Mouse (Mus musculus) CH12.LX (cell line): ENCODE measurements around the gene Glycam1. TPM values are rescaled to one million over a fixed set of nuclear protein-coding genes. Genes with fewer than 3 reads are reported as not detected.

Source experiments
- DNase-seq: peaks from one replicate; pipeline ENCODE4 v3.0.0-alpha.2; 2013; ENCODE audit errors: extremely low read depth
- H3K27ac ChIP-seq: 2 replicates; pipeline ENCODE4 v1.5.1; 2012; ENCODE audit warnings: low read depth, mild to moderate bottlenecking, control low read depth, moderate library complexity; ENCODE audit not compliant: insufficient read depth
- H3K27me3 ChIP-seq: replicated peaks from 2 replicates; pipeline ENCODE3; 2012; ENCODE audit warnings: inconsistent platforms
- H3K36me3 ChIP-seq, 2 experiments: replicated peaks in 1 of 2; 2 replicates each; pipeline versions ENCODE3 to v1.6.1; 2012; ENCODE audit warnings: inconsistent platforms in 1 of 2, low read length in 1 of 2, mild to moderate bottlenecking in 1 of 2, mixed read lengths in 1 of 2, moderate library complexity in 1 of 2; ENCODE audit not compliant: control insufficient read depth in 1 of 2, insufficient read depth in 1 of 2
- H3K4me1 ChIP-seq, 2 experiments: 2 replicates each; pipeline ENCODE4 v1.6.1; 2012; ENCODE audit warnings: inconsistent platforms in 1 of 2, moderate library complexity in 1 of 2; ENCODE audit not compliant: insufficient read depth in 2 of 2, control insufficient read depth in 1 of 2
- H3K4me2 ChIP-seq: 2 replicates; pipeline ENCODE4 v1.6.1; 2012; ENCODE audit warnings: low read depth, mild to moderate bottlenecking, control low read depth; ENCODE audit not compliant: poor library complexity, insufficient read depth, severe bottlenecking
- H3K4me3 ChIP-seq, 3 experiments: fragments of 150-350 bp in 1 of 3; sonication (generic) in 1 of 3; replicated peaks in 1 of 3; 2 replicates each; pipeline versions ENCODE3 to v1.5.1; 2011 to 2012; ENCODE audit warnings: low read depth in 2 of 3, low read length in 2 of 3, mild to moderate bottlenecking in 2 of 3, moderate library complexity in 2 of 3, control low read depth in 1 of 3, improper control_type of control experiment in 1 of 3, inconsistent platforms in 1 of 3, mixed read lengths in 1 of 3; ENCODE audit not compliant: poor library complexity in 1 of 3
- H3K79me2 ChIP-seq: replicated peaks from 2 replicates; pipeline ENCODE4 v1.6.1; 2012; ENCODE audit warnings: mild to moderate bottlenecking, moderate library complexity; ENCODE audit not compliant: control insufficient read depth, poor library complexity, insufficient read depth, severe bottlenecking; ENCODE audit errors: extremely low read depth
- H3K9ac ChIP-seq: 2 replicates; pipeline ENCODE4 v1.6.1; 2012; ENCODE audit warnings: low read depth, mild to moderate bottlenecking, control low read depth, moderate library complexity; ENCODE audit not compliant: insufficient read depth
- H3K9me3 ChIP-seq: replicated peaks from 2 replicates; pipeline ENCODE3; 2012; ENCODE audit warnings: low read length, inconsistent platforms, mixed read lengths
- CHD1 ChIP-seq: IDR thresholded peaks from 2 replicates; pipeline ENCODE4 v1.6.1; 2012; ENCODE audit warnings: low read depth, low read length, improper control_type of control experiment, inconsistent platforms
- CHD2 ChIP-seq: IDR thresholded peaks from 2 replicates; pipeline ENCODE4 v1.6.1; 2011; ENCODE audit warnings: low read length, improper control_type of control experiment
- E2F4 ChIP-seq: IDR thresholded peaks from 2 replicates; pipeline ENCODE4 v1.6.1; 2011; ENCODE audit warnings: low read depth, low read length, improper control_type of control experiment; ENCODE audit not compliant: insufficient replicate concordance
- ETS1 ChIP-seq: conservative IDR thresholded peaks from 2 replicates; pipeline ENCODE4 v1.6.1; 2012; ENCODE audit warnings: low read depth, mild to moderate bottlenecking, inconsistent platforms, low read length, improper control_type of control experiment, moderate library complexity
- IRF4 ChIP-seq: IDR thresholded peaks from 2 replicates; pipeline ENCODE4 v1.6.1; 2014; ENCODE audit warnings: low read depth, mild to moderate bottlenecking, inconsistent platforms, low read length, improper control_type of control experiment
- JUN ChIP-seq: IDR thresholded peaks from 2 replicates; pipeline ENCODE4 v1.6.1; 2011; ENCODE audit warnings: low read depth, mild to moderate bottlenecking, low read length, improper control_type of control experiment, moderate library complexity; ENCODE audit not compliant: insufficient read depth
- MAX ChIP-seq: IDR thresholded peaks from 2 replicates; pipeline ENCODE4 v1.6.1; 2011; ENCODE audit warnings: low read length, improper control_type of control experiment
- MEF2A ChIP-seq: IDR thresholded peaks from 2 replicates; pipeline ENCODE4 v1.6.1; 2014; ENCODE audit warnings: low read depth, mild to moderate bottlenecking, inconsistent platforms, low read length, improper control_type of control experiment, borderline replicate concordance
- MXI1 ChIP-seq: IDR thresholded peaks from 2 replicates; pipeline ENCODE4 v1.6.1; 2011; ENCODE audit warnings: mild to moderate bottlenecking, low read depth, low read length, improper control_type of control experiment
- NELFE ChIP-seq: IDR thresholded peaks from 2 replicates; pipeline ENCODE4 v1.6.1; 2011; ENCODE audit warnings: low read depth, low read length, improper control_type of control experiment
- PAX5 ChIP-seq: IDR thresholded peaks from 2 replicates; pipeline ENCODE4 v1.6.1; 2012; ENCODE audit warnings: low read length, inconsistent platforms, mixed read lengths
- RCOR1 ChIP-seq: conservative IDR thresholded peaks from 2 replicates; pipeline ENCODE4 v1.6.1; 2012; ENCODE audit warnings: low read depth, mild to moderate bottlenecking, inconsistent platforms, low read length, improper control_type of control experiment
- SMC3 ChIP-seq: IDR thresholded peaks from 2 replicates; pipeline ENCODE4 v1.6.1; 2011; ENCODE audit warnings: low read depth, low read length, improper control_type of control experiment
- TBP ChIP-seq: conservative IDR thresholded peaks from 2 replicates; pipeline ENCODE4 v1.6.1; 2011; ENCODE audit warnings: low read depth, low read length, improper control_type of control experiment
- TCF12 ChIP-seq: IDR thresholded peaks from 2 replicates; pipeline ENCODE4 v1.6.1; 2014; ENCODE audit warnings: low read depth, mild to moderate bottlenecking, inconsistent platforms, low read length, improper control_type of control experiment
- UBTF ChIP-seq: IDR thresholded peaks from 2 replicates; pipeline ENCODE4 v1.6.1; 2012; ENCODE audit warnings: low read depth, mild to moderate bottlenecking, inconsistent platforms, low read length, improper control_type of control experiment, moderate library complexity
- USF1 ChIP-seq: IDR thresholded peaks from 2 replicates; pipeline ENCODE4 v1.6.1; 2014; ENCODE audit warnings: low read depth, mild to moderate bottlenecking, inconsistent platforms, low read length, improper control_type of control experiment
- USF2 ChIP-seq: conservative IDR thresholded peaks from 2 replicates; pipeline ENCODE4 v1.6.1; 2011; ENCODE audit warnings: low read depth, low read length, improper control_type of control experiment
- ZC3H11A ChIP-seq: IDR thresholded peaks from 2 replicates; pipeline ENCODE4 v1.6.1; 2012; ENCODE audit warnings: low read depth, mild to moderate bottlenecking, inconsistent platforms, low read length, improper control_type of control experiment
- dilution Hi-C: fragments of 300-500 bp; cut with MboI; formaldehyde crosslinking; loops from 2 replicates; pipeline ENCODE4 v1.14.3; 2020; ENCODE audit warnings: low sequenced_read_pairs; ENCODE audit not compliant: extremely low pct_unique_long_range_greater_than_20kb, extremely low pct_ligation_motif_present
- in situ Hi-C: fragments of 300-500 bp; cut with MboI; formaldehyde crosslinking; loops from 3 replicates; pipeline ENCODE4 v1.14.3; 2019; ENCODE audit warnings: low sequenced_read_pairs, low pct_ligation_motif_present, low pct_unique_long_range_greater_than_20kb, mixed read lengths
- polyA plus RNA-seq: library from polyadenylated mRNA; unstranded; fragments of >175 nt; gene quantifications from 2 replicates; pipeline ENCODE4 v1.2.1, GENCODE M21; 2012; ENCODE audit warnings: low read depth; ENCODE audit not compliant: insufficient read length
- total RNA-seq, 2 experiments: library from RNA; depleted of rRNA; stranded (reverse); fragments of 300-350 nt in 1 of 2; fragments of >200 nt in 1 of 2; gene quantifications; 2 replicates each; pipeline ENCODE4 v1.2.3; 2012 to 2014

Gene Glycam1
- total and polyA plus RNA-seq, 3 experiments = not detected

DNA sequence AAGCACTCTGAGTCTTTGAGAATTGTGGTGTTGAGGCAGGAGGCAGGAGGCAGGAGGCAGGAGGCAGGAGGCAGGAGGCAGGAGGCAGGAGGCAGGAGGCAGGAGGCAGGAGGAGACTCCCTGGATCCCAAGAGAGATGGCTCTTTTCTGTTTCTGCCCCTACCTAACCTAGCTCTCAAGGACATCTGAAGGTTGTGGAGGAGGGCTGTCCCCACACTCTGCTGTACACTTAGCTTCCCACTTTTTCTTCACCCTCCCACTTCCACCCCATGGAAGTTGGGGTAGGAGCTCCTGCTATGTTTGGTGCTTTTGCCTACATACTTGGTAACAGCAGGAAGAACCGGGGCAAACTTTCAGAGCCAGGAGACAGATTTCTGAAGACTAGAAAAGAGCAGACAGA is 29.1 kb downstream of the Glycam1 start:
- in situ Hi-C loops = no loop called here
- H3K27me3 ChIP-seq = no peaks in the 10 kb centered on the region
- dilution Hi-C loops = no loop called here
- H3K4me2 ChIP-seq = no peak overlapping the region
- peaks cover 0 to 15% of the 10 kb centered on the region in 2 experiments; a peak in 1 of 4 replicates for H3K4me1 ChIP-seq
- H3K79me2 ChIP-seq = no peaks in the 10 kb centered on the region
- H3K9me3 ChIP-seq = no peaks in the 10 kb centered on the region
- no peak for DNase-seq
- no peak overlapping the region for H3K27ac ChIP-seq
- peaks cover 0 to 32% of the 10 kb centered on the region in 2 experiments for H3K36me3 ChIP-seq
- TF ChIP-seq NELFE = no peak
- no peak for TF ChIP-seq MAX
- TF ChIP-seq SMC3 = no peak
- no peak for TF ChIP-seq CHD2
- TF ChIP-seq PAX5 = no peak
- TF ChIP-seq ETS1 = no peak
- no peak for TF ChIP-seq ZC3H11A
- TF ChIP-seq IRF4 = no peak
- TF ChIP-seq MEF2A = no peak
- no peak for TF ChIP-seq TCF12
- no peak for TF ChIP-seq MXI1
- TF ChIP-seq UBTF = no peak
- TF ChIP-seq USF2 = no peak
- TF ChIP-seq USF1 = no peak
- H3K9ac ChIP-seq = no peak overlapping the region
- no peak overlapping the region for H3K4me3 ChIP-seq

DNA sequence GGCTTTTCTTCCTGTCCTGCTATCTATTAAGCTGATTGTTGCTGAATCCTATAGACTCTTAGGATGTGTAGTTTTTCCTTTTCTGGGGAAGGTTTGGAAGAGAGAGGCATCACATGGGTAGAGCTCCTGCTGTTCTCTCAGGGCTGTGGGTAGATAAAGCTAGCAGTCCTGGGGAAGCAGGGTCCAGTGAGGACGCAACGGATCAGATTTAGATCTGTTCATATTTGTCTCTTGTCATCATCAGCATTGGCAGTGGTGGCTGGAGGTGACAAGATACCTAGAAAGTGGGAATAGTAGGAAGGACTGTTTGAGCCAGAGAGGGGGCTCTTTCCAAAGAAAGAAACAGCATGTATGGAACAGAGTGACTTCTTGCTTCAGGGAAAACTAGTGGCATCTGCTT is 29.9 kb downstream of the Glycam1 start:
- no peak overlapping the region for H3K27ac ChIP-seq
- H3K9ac ChIP-seq = no peak overlapping the region
- no peaks in the 10 kb centered on the region for H3K9me3 ChIP-seq
- no peak for TF ChIP-seq JUN
- TF ChIP-seq TBP = no peak
- TF ChIP-seq E2F4 = no peak
- TF ChIP-seq CHD1 = no peak
- TF ChIP-seq RCOR1 = no peak
- no peak for TF ChIP-seq MAX
- TF ChIP-seq ZC3H11A = no peak
- TF ChIP-seq NELFE = no peak
- no peak overlapping the region for H3K4me3 ChIP-seq
- no peaks in the 10 kb centered on the region for H3K27me3 ChIP-seq
- dilution Hi-C loops = no loop called here
- H3K36me3 ChIP-seq = peaks cover 0 to 39% of the 10 kb centered on the region in 2 experiments
- H3K4me1 ChIP-seq = peaks cover 0 to 15% of the 10 kb centered on the region in 2 experiments; a peak in 1 of 4 replicates
- no peak for DNase-seq
- no peak overlapping the region for H3K4me2 ChIP-seq
- H3K79me2 ChIP-seq = no peaks in the 10 kb centered on the region
- in situ Hi-C loops = no loop called here
